Mouse (Mus musculus) lung, adult 2 months (tissue): ENCODE results near the gene Elovl5. TPM values are rescaled to one million over a fixed set of nuclear protein-coding genes. Genes with fewer than 3 reads are reported as not detected.

Experiments used
- DNase-seq: peaks from one replicate; pipeline ENCODE4 v3.0.0; 2022
- H3K4me1 ChIP-seq: fragments of 200-500 bp; 2 replicates; pipeline ENCODE4 v1.6.1; 2011; ENCODE audit warnings: low read length; ENCODE audit not compliant: control insufficient read depth, insufficient read depth
- H3K4me3 ChIP-seq: fragments of 200-500 bp; replicated peaks from 2 replicates; pipeline ENCODE3; 2011; ENCODE audit warnings: low read depth, mild to moderate bottlenecking, control low read depth, low read length; ENCODE audit errors: extremely low read depth
- CTCF ChIP-seq: fragments of 200-500 bp; IDR thresholded peaks from 2 replicates; pipeline ENCODE4 v1.5.1; 2011; ENCODE audit warnings: mild to moderate bottlenecking, low read length, control low read depth; ENCODE audit not compliant: insufficient read depth
- POLR2A ChIP-seq: fragments of 200-500 bp; IDR thresholded peaks from 2 replicates; pipeline ENCODE4 v1.6.1; 2011; ENCODE audit warnings: low read depth, mild to moderate bottlenecking, control low read depth, low read length, borderline replicate concordance; ENCODE audit errors: extremely low read depth
- WGBS: fragments of 180-500 bp; shearing (Covaris S2); methylation state at CpG from one replicate; pipeline ENCODE4 v1.1.7; 2018; 5-methylcytosine and 5-hydroxymethylcytosine counted together
- polyA plus RNA-seq: library from polyadenylated mRNA; depleted of rRNA; stranded (reverse); fragments of >200 nt; gene quantifications from 2 replicates; pipeline ENCODE4 v1.2.3, GENCODE M21; 2012

Elovl5 gene
- polyA plus RNA-seq, 1 experiment = 155 TPM

DNA sequence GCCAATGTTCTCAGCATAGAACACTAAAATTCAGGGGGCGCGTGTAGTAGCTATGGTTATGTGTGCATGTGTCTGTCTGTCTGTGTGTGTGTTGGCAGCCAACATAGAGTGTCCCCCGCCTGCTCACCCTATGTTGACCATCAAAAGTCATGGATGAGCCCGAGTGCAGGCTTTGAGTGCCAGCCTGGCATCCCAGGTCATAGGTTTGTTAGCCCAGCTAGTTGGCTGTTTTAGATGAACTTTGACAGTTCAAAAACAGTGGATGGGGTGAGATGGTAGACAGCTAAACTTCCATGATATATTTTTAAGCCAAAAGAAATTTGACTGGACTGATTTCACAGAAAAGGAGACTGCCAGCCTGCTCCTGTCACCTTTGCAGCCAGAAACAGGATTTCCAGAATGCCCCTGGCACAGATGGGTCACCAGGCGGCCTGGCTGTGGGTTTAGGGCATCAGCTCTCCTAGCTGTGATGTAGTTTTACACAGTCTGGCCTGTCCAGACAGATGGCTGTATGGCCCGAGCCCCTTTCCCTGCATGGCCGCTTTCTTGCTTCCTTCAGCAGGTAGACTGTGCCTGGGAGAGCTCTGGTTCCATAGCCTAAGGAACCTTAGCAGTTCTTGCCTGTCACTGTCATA lies 33.8 kb downstream of the Elovl5 start:
- 85% methylated on average over 7 of the region's 7 CpGs for WGBS
- H3K4me1 ChIP-seq = peaks cover 50% of the 10 kb centered on the region
- TF ChIP-seq CTCF = no peak
- no peak for TF ChIP-seq POLR2A

DNA sequence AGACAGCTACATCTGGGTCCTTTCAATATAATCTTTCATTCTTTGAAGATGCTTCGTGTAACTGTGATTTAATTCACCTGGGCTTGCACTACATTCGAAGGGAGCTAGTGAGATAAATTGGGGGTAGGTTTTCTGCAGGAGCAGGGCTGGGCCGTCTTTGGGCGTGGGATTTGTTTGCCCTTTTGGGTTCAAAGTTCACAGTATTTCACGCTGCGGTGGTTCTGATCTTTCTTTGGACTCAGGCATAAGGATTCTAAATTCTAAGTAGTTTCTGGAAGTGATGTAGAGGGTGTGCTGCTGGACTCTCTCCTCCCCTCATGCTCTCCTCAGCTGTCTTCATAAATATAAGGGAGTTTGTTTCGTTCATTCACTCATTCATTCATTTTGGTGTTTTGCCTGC lies 34.8 kb downstream of the Elovl5 start:
- 55% methylated on average over 7 of the region's 7 CpGs for WGBS
- no peak for TF ChIP-seq CTCF
- TF ChIP-seq POLR2A = no peak
- Histone ChIP-seq H3K4me1 (peaks cover 50% of the 10 kb centered on the region), H3K4me3 (no peak overlapping the region)
- no peak for DNase-seq

More for the DNA sequence above, 33.8 kb downstream of the Elovl5 start:
- DNase-seq = no peak
- H3K4me3 ChIP-seq = no peak overlapping the region

DNA sequence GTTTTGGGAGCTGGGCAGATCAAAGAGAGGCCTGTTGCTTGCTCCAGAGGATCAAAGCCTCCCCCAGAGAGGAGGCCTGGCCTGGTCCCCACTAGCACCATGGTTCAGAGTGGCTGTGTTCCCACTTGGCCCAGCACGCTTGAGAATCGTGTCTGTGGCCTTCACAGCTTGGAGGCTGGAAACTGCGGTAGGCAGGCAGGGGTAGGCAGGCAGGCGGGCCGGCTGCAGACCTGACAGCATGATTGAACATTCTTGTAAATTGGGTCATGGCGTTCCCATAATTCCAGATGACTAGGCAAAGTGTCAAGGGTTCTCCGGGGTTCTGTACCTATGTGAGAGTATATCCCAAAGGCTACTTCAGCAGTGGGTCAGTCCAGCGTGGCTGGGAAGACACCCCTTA lies 35.9 kb downstream of the Elovl5 start:
- TF ChIP-seq CTCF (no peak), POLR2A (no peak)
- WGBS = 44% methylated on average over 8 of the region's 8 CpGs
- no peak for DNase-seq

DNA sequence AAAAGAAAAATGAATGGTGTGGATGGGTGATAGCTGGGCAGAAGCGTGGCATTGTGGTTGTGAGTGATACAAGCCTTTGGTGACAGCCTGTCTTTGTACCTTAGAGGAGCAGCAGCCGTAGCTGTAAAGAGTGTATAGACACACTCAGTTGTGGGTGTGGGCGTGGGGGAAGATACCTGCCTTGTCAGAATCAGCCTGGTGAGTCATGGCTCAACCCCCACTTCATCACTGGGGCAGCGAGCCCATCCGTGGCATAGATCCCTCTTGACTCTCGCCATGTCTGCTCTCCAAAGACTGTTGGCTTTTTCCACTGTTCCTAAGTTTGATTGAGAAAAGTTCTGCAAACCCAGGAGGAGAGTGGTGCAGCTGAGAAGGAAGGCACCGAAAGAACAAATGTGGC lies 37.3 kb downstream of the Elovl5 start:
- peaks cover 45% of the 10 kb centered on the region for H3K4me1 ChIP-seq
- no peak overlapping the region for H3K4me3 ChIP-seq
- no peak for DNase-seq
- no peak for TF ChIP-seq POLR2A
- WGBS = 55% methylated on average over 7 of the region's 7 CpGs

More for the DNA sequence above, 35.9 kb downstream of the Elovl5 start:
- Histone ChIP-seq H3K4me3 (no peak overlapping the region), H3K4me1 (peaks cover 47% of the 10 kb centered on the region)

DNA sequence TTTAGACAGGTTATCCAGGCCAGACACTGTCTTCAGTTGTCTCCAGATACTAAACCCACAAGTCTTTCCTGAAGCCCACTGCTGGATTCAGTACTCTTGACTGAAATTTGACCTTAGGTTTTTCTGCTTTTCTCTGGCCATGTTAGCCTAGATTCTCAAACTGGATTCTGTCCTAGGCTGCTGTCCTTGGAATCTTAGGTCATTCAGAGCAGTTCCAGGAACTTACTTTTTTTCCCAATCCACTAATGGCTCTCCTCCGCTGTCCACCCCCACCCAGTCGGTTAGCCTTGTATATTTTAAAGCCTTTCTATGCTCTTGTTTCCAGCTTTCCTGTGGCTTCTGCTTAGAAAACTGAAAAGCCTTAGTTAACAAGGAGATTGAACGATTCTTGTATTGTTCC lies 37.8 kb downstream of the Elovl5 start:
- 33% methylated on average over 3 of the region's 3 CpGs for WGBS
- DNase-seq = no peak

DNA sequence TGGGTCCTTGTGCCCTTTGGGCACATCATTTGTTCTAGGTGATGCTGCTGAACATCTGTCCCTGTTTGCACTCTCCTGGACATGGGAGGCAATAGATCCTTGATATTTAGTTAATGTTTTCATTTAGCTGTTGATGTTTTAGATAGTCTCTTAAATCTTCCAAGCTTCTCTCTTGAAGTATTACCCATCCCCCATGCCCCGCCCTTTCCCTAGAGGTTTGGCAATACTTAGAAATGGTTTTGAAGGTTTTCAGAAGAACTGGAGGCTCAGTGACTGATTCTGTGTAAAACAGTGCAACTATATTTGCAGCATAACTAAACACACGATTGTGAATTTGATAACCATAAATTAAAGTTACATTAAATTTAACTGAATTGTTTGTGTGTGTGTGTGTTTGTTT lies 38.3 kb downstream of the Elovl5 start:
- DNase-seq = no peak
- 43% methylated on average over 2 of the region's 2 CpGs for WGBS
- TF ChIP-seq POLR2A (no peak), CTCF (no peak)
- H3K4me1 ChIP-seq = peaks cover 39% of the 10 kb centered on the region
- H3K4me3 ChIP-seq = no peak overlapping the region

More for the DNA sequence above, 37.8 kb downstream of the Elovl5 start:
- TF ChIP-seq CTCF (no peak), POLR2A (no peak)
- peaks cover 41% of the 10 kb centered on the region for H3K4me1 ChIP-seq
- H3K4me3 ChIP-seq = no peak overlapping the region

DNA sequence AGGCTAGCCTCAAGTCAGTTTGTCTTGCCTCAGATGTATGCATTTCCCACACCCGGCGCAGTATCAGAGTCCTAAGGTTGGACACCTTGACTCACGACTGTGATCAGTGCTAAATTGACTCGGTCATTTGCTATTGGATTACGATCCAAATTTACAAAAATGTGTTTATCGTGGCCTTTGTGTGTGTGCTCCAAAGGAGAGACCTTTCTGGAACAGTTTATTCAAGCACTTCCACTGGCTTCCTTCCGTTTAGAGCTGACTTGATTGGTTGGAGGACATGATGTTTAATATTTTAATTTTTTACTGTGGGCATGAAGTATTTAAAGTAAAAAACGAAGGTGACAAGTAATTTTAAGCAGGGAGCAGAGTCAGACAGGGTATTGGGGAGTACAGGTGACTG lies 38.8 kb downstream of the Elovl5 start:
- no peak for DNase-seq
- no peak for TF ChIP-seq CTCF
- no peak for TF ChIP-seq POLR2A
- H3K4me3 ChIP-seq = peak overlapping the region; percentile 16
- WGBS = 42% methylated on average over 8 of the region's 8 CpGs
- H3K4me1 ChIP-seq = peaks cover 43% of the 10 kb centered on the region

DNA sequence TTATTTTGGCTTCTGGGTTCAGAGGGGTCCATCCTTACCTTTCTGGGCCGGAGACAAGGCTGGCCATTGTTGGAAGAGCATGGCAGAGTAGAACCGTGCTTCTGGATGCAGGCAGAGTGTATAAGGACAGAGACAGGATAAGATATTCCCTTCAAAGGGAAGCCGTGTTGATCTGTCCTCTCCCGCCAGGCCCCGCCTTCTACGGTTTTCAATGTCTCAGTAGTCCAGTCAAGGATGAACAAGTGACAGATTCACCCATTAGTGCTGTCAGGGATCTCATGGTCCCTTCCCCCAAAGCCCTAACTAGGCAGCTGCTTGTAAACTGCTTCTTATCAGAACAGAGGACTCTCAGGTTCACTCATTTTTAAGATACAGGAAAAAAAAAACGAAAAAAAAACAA lies 41.2 kb downstream of the Elovl5 start:
- TF ChIP-seq POLR2A (no peak), CTCF (no peak)
- H3K4me3 ChIP-seq = no peak overlapping the region
- no peak for DNase-seq
- peaks cover 39% of the 10 kb centered on the region for H3K4me1 ChIP-seq
- 76% methylated on average over 7 of the region's 7 CpGs for WGBS

DNA sequence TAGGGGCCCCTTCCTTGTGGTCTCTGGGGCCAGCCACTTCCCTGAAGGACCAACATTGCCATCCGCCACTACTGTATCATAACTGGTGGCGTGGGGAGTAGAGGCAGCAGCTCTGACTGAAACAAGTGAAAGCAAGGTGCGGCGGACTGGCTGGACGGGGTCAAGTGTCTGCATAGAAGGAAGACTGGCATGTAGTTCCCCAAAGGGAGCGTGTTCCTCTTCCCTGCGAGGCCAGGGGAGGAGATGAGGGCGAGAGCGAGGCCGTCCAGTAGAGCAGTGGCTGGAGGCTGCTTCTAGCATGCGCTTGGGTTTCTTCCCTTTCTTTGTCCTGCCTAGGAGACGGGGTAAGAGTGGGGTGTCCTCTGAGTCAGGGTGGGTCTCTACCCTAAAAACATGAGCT lies 42.6 kb downstream of the Elovl5 start:
- no peak overlapping the region for H3K4me3 ChIP-seq
- H3K4me1 ChIP-seq = peaks cover 29% of the 10 kb centered on the region
- no peak for DNase-seq
- TF ChIP-seq CTCF (no peak), POLR2A (no peak)
- 80% methylated on average over 12 of the region's 12 CpGs for WGBS

DNA sequence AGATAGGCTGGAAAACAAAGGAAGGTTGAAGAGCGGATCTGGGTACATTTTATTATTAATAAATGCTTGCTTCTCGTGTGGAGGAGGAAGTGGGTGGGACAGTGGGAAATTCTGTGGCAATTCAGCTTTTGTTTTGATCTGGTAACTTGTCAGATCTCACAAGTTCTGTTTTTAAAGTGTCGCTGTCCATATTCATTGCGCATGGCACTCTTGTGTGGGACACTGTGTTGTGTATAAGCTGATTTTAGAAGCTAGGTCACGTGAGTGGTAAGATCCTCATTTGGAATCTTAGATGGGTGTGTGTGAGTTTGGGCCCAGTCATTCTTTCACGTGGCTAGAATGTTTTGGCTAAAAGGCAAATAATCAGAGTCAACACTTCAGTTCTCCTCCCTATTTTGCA lies 44.2 kb downstream of the Elovl5 start:
- no peak for DNase-seq
- WGBS = 32% methylated on average over 6 of the region's 6 CpGs
- Histone ChIP-seq H3K4me1 (peaks cover 23% of the 10 kb centered on the region), H3K4me3 (no peak overlapping the region)
- TF ChIP-seq CTCF = no peak
- TF ChIP-seq POLR2A = no peak
